Mouse (Mus musculus): Measurements from ENCODE around the gene Rbm34.
A peak's percentile ranks its signal among the peaks of the same experiment; 100 is the strongest.
"Not testable (repeated sequence)": the region's sequence is repeated elsewhere in the genome, so short reads cannot be mapped to it uniquely, and the experiment has no call there.

The Rbm34 gene

DNA sequence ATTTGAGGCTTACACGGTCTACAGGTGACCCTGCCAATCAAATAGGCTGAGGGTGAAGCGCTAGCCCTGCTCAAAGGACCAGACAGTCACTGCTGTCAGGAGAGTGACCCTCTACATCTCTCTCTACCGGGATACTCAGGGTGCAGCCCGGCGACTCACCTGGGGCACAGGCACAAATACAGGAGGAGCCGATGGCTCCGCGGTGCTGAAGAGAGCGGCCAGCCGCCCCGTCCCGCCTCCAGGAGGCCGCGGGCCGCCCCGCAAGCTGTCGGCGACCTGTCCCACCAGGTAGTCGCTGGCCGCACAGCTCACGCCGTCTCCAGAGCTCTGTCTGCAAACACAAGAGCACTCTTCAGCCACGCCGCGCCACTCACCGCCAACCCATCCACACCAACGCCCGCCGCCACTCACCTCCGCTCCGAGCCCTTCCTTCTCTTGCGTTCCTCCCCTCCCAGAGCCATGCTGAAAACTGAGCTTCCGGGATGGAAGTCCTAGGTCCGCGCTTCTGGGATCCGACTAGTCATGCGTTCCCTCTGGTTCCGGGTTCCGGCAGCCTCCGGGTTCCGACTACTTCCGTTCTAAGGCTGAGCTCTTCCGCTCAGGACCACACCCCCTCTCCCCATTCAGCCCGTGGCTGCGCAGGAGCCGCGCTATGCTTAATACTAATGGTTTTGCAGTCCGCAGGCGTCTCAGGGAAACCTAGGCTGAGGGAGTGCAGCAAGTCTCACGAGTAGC, at the start of gene Rbm34:
Gene Rbm34 (minus strand): TSS at position 493 of the 735 bp plus-strand sequence.
- peak; percentile 97 for DNase-seq (ENCODE audit: low read depth, low spot score)

DNA sequence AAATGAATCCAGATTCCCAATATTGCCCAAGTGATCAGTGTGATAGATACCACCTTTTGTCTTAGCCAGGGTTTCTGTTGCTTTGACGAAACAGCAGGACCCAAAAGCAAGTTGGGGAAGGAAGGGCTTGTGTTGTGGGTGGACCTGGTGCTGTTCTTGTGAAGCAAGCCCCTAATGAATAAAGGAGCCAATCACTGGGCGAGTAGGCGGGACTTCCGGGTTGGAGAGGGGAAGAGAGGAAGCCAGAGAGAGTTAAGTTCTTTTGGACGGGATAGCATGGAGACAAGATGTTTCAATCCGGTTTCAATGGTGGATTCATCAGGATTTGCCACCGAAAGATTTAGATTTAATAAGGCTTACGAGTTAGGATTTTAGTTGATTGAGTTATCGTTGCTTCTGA, 40.8 kb upstream of the Rbm34 start:
- no peak for DNase-seq (ENCODE audit: low read depth, low spot score)

DNA sequence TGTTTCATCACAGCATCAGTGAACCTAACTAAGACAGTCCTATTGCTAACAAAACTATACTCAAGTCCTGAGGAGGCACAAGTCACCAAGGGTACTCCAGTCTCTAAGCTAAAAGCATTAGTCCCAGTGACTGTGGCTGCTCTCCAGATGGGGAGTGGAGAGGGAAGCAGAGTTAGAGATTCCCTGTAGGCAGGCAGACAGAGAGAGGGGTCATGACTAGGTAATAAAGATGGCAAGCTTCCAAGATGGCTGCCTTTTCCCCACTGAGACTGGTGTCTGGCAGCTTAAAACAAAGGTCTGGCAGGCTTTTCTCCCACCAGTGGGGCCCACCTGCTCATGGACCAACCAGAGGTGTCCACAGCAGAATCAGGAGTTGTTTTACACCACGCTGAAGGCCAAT, 23.6 kb upstream of the Rbm34 start:
- no peak for DNase-seq (ENCODE audit: low read depth, low spot score)

- no peak for DNase-seq (ENCODE audit: low read depth, low spot score)
Observed at GRCm38 (mm10) chr8:126989363-126990153, 18.7 kb upstream of the Rbm34 start.

DNA sequence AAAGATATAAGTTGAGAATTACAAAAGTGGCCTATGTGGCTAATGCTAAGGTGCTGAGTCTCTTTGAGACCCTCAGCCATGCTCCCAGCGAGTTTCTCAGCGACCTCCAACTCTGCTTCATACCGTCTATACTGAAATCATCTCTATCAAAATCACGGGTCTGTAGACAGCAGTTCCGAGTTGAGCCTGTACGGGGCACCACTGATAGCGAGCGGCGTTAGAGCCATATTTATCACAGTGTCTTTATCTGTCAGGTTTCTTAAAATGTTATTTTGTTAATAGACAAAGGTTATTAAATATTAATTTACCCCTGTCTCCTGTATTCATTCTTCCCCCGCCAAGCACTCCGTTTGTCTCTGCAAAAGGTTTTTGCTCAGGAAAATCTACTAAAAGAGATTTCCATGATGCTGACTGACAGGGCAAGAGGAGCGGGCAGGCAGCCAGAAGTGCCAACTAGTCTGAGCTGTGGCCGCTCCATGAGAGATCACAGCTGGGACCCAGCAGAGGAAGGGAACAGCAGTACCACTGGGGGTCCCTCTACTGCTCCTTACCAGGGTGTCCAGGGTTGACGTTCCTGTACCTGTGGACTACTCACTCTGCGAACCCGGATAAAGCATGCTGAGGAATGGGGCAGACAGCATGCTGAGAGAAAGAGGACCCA, 17.6 kb upstream of the Rbm34 start:
- no peak for DNase-seq (ENCODE audit: low read depth, low spot score)

- DNase-seq (ENCODE audit: low read depth, low spot score), result peak; percentile 91
Observed at GRCm38 (mm10) chr8:126986495-126986894, 15.6 kb upstream of the Rbm34 start.

GRCm38 (mm10) chr8:126980046-126980445, 9.2 kb upstream of the Rbm34 start:
- DNase-seq (ENCODE audit: low read depth, low spot score), result no peak

DNA sequence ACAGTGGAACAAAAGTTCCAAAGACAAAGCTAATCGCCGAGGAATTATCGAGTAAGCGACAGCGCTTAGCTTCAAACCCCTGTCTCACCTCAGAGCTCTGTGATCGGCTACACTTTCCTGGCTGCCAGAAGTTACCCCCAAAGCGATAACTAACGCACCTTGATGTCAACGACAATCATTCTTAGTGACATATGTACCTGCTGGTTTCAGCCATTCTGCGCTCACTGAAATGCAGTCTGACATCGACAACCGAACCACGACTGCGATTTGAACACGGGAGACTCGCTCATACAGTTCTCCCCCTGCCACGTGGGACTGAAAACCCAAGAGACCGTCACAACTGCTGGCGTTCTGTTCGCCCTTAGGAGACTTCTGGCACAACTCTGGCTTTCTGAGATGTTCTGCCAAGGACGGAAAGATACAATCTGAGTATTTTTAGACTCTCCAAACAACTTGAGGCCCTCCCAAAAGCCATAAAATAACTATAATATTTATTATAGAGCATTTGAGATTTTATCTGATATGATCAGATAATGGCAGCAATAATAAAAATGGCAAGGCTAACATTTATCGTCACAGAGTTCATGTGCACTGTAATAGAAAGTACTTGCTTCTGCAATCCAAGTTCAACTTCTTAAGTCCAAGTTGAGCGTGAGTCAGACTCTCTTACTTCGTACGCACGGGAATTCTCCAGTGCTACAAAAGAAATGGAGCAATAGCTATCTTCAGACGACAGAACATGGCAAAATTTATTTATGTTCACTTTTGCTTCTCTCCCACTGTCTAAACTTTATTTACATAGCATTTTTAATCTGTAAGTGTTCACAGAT, 8.4 kb upstream of the Rbm34 start:
- peak; percentile 19 for DNase-seq (ENCODE audit: low read depth, low spot score)

DNA sequence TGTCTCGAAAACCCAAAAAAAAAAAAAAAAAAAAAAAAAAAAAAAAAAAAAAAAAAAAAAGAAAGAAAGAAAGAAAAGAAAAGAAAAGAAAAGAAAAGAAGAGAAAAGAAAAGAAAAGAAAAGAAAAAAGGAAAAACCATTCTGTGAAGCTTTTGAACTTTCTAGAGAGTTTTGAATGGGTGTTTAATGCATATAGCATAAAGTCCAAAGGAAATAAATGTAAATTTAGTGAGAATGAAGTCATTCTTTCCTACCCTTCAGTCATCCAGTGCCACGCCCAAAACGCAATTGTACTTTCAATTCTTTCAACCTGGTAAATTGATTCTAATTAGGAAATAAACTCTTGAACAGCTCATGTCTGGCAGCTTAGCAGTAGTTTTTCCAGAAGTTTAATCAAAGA, 7.7 kb upstream of the Rbm34 start:
- not testable (repeated sequence) for DNase-seq (ENCODE audit: low read depth, low spot score)

- no peak for DNase-seq (ENCODE audit: low read depth, low spot score)
Observed at GRCm38 (mm10) chr8:126978028-126978427, 7.2 kb upstream of the Rbm34 start.

DNA sequence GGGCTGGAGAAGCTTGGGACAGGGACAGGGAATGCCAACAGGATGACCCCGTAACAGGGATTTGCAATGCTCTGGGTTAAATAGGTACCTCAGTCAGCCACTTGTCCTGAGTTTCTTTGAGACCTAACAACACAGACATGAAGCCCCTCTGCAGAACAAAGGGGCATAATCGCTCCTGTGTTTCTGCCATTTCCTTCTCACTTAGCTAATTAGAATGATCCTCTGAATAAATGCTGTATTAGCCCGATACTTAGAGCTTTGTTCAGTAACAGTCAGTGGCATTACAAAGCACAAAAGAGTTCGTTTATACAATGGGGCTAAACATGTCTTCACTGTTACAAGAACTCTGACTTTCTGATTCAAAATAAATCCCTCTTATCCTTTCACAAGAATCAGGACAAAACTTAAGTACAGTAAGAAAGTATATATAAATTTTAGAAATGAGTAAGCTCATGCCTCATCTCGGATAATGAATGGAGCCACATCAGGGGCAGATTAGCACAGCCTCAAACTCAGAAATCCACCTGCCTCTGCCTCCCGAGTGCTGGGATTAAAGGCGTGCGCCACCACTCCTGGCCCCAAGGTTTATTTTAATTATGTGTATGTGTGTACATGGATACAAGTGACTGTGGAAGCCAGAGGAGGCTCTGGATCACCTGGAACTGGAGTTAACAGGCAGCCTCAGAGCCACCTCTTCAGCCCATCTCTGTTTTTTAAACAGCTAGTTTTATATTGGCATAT, 5.9 kb upstream of the Rbm34 start:
- no peak for DNase-seq (ENCODE audit: low read depth, low spot score)

GRCm38 (mm10) chr8:126975706-126976105, 4.8 kb upstream of the Rbm34 start:
- peak; percentile 67 for DNase-seq (ENCODE audit: low read depth, low spot score)

DNA sequence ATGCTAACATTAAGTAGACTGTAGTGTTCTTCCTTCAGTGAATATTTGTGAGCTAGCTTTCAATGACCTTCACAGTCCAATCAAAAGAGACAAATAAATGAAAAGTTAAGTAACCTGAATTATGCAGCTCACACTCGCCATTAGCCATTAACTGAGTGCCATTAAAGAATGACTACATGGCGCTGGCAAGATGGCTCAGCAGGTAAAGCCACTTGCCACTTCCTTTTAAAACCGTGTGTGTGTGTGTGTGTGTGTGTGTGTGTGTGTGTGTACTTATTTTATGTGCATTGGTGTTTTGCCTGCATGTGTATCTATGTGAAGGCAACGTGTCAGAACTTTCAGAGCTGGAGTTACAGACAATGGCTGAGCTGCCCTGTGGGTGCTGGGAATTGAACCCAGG, 3.6 kb upstream of the Rbm34 start:
- no peak for DNase-seq (ENCODE audit: low read depth, low spot score)

DNA sequence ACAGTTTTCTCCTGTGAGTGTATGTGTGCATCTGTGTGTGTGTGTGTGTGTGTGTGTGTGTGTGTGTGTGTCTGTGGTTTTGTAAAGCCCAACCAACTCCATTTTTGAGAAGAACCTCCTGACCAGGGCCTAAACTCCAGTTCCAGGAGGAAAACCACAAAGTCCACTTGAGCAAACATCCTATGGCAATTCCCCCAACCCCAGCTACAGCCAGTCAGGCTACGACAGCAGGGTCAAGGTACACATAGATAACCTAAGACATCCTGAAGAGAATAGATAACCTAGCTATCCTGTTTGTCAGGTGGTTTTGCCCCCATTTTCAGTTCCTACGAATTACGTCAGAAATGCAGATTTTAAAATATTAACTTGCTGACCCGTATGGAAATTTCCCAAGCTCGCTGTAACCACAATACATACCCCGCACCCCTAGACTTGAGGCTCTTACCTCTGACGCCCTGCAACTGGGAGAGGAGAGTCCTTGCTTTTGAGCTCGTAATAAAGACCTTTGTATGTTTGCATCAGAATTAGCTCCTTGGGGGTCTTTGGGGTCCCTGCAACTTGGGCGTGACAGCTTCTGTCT, 2.9 kb upstream of the Rbm34 start:
- DNase-seq (ENCODE audit: low read depth, low spot score), result no peak

- DNase-seq (ENCODE audit: low read depth, low spot score), result no peak
Observed at GRCm38 (mm10) chr8:126972649-126973048, 1.8 kb upstream of the Rbm34 start.

DNA sequence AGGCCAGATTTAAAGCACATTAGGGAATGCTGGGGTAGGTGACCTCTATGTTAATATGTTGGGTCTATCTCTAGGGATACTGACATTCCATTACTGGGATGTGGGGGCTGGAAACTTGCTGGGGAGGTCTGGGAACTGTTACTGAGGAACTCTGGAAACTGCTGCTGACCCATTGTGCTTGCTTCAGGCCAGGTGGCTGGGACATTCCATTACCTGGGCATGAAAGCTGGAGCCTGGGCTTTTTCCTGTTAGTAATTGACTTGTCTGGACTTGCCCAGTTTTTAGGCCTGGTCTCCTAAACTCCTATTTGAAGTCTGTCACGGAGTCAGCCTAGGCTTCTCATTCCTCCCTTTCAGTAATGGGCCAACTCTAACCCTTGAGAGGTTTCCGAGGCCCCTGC, 1.2 kb upstream of the Rbm34 start:
- no peak for DNase-seq (ENCODE audit: low read depth, low spot score)

DNA sequence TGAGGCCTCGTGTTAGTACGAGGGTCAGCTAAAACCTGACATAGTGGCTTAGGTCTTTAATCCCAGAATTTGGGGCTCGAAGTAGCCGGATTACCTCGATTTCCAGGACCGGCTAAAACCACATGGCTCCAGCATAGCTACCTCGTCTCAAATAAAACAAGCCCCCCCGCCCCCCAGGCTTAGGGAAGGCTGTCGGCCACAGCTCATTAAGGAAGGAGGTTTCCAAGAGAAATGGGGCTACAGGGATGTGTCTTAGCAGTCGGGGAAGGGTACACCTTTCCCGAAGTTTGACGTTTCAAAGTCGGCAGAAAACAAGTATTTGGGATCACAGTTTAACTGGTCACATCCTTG, 418 bp upstream of the Rbm34 start:
- no peak for DNase-seq (ENCODE audit: low read depth, low spot score)

GRCm38 (mm10) chr8:126969546-126969945, 1.3 kb downstream of the Rbm34 start:
- DNase-seq (ENCODE audit: low read depth, low spot score), result no peak

GRCm38 (mm10) chr8:126968107-126968506, 2.8 kb downstream of the Rbm34 start:
- DNase-seq (ENCODE audit: low read depth, low spot score), result no peak

DNA sequence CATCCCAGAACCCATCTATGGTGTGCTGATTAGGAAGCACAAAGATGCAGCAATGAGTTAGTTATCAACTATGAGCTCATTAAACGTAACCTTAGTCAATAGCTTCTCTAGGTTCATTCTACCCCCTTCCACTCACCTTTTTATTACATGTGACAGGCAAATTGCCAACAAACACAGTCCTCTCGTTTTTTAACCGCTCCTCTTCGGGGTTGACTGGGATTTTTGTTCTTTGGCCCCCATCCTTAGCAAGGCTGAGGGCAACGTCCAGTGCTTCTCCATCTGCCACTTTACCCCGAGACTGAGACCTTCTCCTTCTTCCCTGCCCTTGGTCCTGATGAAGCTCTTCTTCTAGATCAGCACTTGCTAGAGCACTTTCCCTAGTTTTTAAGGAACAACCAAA, 5.6 kb downstream of the Rbm34 start:
- DNase-seq (ENCODE audit: low read depth, low spot score), result no peak

- DNase-seq (ENCODE audit: low read depth, low spot score), result no peak
Observed at GRCm38 (mm10) chr8:126962871-126963270, 8.0 kb downstream of the Rbm34 start.
